Mouse (Mus musculus): ENCODE measurements around the gene Coa6.

Gene Coa6

DNA sequence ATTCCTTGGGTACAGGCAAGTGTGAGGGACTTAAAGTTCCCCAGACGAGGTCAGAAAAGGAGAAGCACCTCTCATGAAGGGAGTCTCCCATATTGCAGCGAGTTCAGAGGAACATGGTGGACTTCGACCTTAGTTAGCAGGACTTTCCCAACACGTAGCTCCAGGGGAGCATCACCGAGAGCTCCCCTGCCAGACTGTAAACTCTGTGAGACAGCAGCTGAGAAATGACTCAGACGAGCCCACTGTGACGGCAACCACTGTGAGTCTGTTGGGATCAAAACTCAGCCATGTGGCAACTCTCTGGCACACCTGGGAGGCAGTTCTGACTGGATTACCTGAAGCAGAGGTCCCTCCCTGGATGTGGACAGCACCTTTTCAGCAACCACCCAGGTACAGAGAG is 41.8 kb downstream of the Coa6 start:
- DNase-seq (ENCODE audit: low read depth, low spot score), result no peak

DNA sequence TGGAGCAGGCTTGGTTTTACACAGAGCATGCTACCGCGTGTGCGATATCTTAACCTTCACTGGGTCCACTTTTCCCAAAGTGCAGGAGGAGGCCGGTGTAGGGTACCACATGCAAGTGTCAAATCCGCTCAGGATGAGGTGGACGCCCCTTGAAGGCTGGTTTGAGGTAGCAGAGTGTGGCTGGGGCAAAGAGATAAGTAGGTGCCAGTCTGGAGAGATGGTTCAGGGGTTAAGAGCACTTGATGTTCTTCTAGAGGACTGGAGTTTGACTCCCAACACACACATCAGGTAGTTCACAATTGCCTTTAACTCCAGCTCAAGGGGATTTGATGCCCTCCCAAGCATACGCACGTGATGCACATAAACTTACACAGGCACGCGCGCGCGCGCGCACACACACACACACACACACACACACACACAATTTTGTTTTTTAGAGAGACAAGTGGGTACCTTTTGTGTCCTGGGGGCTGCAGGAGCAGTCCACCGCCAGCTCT is 51.5 kb downstream of the Coa6 start:
- DNase-seq (ENCODE audit: low read depth, low spot score), result no peak

DNA sequence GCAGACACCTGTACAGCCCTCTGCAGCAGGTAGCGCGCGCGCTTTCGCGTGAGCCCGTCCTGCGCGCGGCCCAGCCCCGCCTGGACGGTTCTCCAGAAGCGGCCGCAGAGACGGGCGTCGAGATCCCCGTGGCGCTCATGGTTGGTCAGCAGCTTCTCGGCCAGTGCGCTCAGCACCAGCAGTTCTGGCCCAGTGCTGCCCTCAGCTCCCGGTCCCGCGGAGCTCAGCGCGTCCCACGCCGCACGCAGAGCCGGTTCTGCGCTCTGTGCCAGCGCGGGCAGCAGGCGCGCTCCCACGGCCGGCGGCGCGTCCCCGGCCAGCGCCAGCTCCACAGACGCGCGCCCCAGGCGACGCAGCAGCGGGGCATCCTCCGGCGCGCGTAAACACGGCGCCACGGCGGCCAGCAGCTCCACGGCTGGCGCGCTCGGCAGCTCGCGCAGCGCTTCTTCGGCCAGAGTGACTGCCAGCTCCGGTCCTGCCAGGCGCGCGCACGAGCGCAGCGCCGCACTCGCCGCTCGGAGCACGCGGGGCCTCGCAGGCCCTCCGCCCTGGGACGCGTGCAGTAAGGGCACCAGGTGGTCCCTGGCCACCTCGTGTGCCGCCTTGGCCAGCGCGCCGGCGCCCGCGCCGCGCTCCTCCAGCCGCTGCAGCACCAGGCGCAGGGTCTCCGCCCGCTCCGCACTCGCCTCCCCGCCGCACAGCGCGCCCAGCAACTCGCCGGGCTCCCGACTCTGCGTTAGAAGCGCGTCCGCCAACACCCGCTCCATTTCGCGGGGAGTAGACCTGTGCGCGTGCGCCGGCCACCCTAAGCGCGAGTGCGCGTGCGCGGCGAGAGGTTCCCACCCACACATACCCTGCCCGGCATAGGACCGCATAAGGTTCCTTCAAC is 52.2 kb downstream of the Coa6 start, which contains the start of gene Tarbp1:
Gene Tarbp1 (minus strand): TSS at position 767 of the 889 bp plus-strand sequence.
- peak; percentile 78 for DNase-seq (ENCODE audit: low read depth, low spot score)

All from brain, embryonic 18.5 days (tissue).